Mouse (Mus musculus) megakaryocyte-erythroid progenitor cell, adult 5-6 weeks (primary cell): Measurements from ENCODE around the gene Rimkla. TPM values are rescaled to one million over a fixed set of nuclear protein-coding genes. Genes with fewer than 3 reads are reported as not detected.

Experiments used
- ATAC-seq: replicated peaks from 2 replicates; pipeline ENCODE4 v1.8.0; 2016; ENCODE audit warnings: mild to moderate bottlenecking, inconsistent platforms; ENCODE audit not compliant: severe bottlenecking, poor library complexity, low FRiP score, low TSS enrichment
- total RNA-seq, 2 experiments: library from RNA; stranded (forward) in 1 of 2; stranded (reverse) in 1 of 2; fragments of 200-1000, 215-1000 nt in 1 of 2; fragments of >200 nt in 1 of 2; fragmentation: Nextera tagmentation in 1 of 2; gene quantifications; 2 replicates each; pipeline ENCODE4 v1.2.3; 2014 to 2017

Gene Rimkla
- total RNA-seq, 2 experiments from 2014 or later, result not detected

DNA sequence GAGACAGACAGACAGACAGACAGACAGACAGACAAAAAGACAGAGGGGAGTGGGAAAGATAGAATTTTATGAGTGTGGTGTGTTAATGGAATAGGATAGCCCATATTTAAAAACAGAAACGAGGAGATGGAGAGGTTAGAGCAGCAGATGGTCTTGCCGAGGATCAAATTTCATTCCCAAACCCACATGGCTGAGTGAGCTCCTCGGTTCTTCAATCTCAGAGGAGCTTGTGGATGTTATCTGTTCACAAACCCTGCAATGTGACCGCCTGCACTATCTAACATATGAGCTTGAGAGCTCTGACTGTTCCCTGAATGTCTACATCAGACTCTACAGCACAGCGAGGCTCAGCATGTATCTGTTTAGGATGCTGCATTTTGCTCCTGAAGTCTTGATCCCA lies 19.3 kb downstream of the Rimkla start:
- no peak for ATAC-seq

- no peak for ATAC-seq
Measured at GRCm38 (mm10) chr4:119472545-119472944, 19.9 kb downstream of the Rimkla start.

DNA sequence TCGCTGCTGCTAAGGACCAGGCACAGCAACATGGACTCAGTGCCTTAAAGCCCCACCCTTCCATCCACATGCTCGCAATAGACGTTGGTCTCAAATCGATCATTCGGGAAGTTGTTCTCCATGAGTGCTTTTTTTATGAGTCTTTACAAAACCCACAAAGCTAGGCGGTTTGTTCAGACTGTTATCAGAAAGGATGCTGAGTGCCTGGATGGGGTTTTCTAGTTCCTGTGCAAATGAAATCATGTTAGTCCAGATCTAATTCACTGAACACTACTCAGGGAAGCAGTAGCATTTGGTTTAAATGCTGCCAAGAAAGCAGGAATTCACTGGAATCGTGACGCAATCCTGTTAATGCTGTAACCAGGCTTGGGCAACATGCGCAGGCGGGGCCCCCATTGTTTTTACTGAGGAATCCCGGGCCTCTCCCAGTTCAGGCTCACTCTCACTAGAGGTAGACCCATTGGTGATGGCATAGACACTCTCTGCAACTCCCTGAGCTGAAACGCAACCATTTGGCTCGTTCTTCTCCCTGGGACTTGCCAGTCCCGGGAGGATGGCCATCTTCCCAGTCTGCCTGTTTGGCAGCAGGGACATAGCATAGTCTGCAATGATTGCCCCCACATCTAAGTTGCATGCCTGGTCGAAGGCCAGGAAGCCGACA lies 24.6 kb downstream of the Rimkla start:
- no peak for ATAC-seq

GRCm38 (mm10) chr4:119465841-119466240 lies 26.6 kb downstream of the Rimkla start:
- ATAC-seq, result no peak

DNA sequence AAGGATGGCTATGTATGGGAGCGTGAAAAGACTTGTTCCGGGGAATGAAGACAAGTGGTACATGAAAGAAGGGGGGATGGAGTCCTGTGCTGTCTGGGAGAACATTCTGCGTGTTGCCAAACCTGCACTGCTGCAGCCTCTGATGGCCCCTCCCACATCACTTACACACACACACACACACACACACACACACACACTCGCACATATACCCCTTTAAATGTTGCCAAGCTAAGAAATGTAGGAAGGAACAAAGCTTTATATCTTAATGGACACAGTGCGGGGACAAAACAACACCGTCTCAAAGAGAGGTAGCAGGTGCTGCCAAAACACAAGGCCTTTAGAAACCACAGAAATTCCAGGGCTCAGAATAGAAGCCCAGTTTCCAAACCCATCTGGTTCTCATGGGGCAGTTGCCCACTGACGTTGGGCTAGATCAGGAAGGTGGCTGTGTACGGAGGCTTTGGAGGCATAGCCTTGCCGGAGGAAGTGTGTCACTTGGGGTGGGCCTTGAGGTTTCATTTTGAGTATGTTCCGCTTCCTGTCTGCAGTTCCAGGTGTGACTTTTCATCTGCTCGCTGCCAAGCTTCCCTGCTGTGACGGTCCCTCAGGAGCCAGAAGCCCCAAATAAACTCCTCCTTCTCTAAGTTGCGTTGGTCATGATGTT lies 28.5 kb downstream of the Rimkla start:
- no peak for ATAC-seq

DNA sequence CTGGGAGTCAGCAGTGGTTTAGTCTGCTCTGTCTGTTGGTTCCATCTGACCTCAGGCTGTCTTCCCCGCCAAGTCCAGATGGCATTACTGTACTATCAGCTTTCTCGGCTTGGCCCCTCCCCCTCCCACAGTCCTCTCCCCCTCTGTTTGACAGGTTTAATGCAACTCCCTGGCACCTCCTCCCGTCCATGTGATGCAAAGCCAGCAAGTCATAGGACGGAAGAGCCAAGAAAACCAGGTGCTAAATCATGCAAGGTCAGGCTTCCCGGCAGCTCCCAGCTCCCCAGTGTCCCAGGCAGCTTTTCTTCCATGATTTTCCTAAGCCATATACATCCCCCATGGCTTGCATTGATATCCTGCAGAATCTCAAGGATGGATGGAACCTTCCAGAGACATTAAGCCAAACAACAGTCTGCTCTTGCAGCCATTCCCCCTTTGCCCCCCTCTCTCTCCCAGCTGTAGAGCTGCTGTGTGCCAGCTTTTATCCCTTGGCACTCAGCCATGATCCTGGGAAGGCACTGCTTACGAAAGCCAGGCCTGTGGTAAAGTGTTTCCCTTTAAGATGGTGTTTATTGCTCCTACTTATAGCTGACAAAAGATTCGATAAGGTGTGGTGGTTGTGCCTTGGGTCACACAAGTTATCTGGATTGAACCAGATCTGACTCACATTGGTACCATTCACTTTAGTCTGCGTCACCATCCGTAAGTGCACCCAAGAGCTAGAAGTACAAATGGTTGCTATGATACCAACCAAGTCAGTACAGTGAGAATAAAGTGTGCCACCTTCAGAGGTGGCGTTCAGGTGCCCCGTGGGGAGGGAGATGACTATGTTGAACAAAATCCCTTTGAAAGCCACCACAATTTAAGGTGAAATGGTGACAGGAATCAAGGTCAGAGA lies 29.3 kb downstream of the Rimkla start:
- ATAC-seq, result no peak

GRCm38 (mm10) chr4:119462457-119462856 lies 30.0 kb downstream of the Rimkla start:
- no peak for ATAC-seq

GRCm38 (mm10) chr4:119460728-119461141 lies 31.7 kb downstream of the Rimkla start:
- ATAC-seq, result no peak

DNA sequence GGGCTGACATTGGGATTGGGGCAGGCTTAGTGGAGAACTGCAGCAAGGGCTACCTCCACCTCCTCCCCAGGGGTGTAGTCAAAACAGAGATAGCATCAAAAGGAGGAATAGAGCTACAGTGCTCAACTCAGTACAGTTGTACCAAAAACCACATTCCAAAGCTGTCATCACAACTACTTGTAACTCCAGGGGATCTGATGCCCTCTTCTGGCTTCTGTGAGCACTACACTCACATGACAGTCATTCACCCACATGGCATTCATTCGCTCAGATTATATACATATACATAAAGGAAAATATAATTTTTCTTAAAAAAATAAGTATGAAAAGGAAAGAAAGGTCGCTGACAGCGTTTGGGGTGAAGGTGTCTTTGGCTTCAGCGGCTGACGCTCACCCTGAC lies 32.1 kb downstream of the Rimkla start:
- peak; percentile 61 for ATAC-seq

DNA sequence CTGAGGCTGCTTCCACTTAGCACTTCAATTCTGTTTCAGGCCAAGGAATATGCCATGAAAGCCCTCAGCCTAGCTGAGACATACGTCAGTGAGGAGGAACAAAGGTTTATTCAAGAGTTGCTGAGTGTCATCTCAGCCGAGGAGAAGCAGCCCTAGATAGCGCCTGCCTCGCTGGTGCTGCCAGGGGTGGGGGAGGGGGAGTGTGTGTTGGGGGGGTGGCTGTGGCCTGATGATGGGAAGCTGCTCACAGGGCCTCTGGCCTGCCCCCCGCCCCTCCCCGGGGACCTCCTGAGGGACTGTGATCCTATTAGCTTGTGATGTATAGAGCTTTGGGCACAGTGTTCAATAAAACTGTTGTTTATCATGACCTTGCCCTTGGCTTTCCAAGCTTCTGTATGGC lies 38.9 kb downstream of the Rimkla start:
- ATAC-seq, result no peak

- no peak for ATAC-seq
Measured at GRCm38 (mm10) chr4:119453128-119453527, 39.3 kb downstream of the Rimkla start.

GRCm38 (mm10) chr4:119450436-119450835 lies 42.0 kb downstream of the Rimkla start:
- no peak for ATAC-seq

DNA sequence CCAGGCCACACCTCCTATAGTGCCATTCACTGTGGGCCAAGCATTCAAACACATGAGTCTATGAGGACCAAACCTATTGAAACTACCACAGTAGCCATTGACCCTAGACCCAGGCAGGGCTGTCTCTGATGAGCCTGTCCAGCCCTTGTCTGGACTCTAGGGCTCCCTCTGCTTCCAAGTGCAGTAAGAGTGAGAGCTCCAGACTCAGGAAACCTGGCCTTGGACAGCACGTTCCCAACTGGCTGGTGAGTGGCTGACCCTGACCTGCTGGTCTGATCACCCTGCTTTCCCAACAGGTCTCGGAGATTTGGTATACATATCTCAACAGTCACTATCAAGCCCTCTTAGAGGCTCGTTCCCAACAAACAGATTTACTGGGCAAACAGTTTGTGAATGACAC lies 44.6 kb downstream of the Rimkla start:
- ATAC-seq, result no peak

GRCm38 (mm10) chr4:119447261-119447660 lies 45.2 kb downstream of the Rimkla start:
- no peak for ATAC-seq

DNA sequence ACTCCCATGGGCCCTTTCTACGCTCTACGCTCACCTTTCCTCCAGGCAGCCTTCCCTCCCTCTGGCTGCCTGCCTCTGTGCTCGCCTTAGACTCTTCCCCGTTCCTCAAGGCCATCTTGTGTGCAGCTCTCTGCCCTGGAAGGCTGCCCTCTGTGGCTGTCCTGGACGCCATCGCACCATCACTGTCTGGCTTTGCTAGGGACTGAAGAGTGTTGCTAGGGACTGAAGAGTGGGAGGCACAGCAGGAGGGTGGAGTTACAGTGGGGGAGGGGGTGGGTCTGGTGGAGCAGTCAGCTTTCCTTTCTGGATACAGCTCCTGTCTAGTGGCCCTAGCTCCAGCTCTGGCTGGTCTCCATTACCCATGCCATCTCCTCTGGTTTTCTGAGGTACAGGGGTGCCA lies 49.9 kb downstream of the Rimkla start:
- no peak for ATAC-seq

GRCm38 (mm10) chr4:119441836-119442235 lies 50.6 kb downstream of the Rimkla start:
- 0 out of 2 replicates have a peak, but pooled peaks have one; percentile 49 for ATAC-seq

GRCm38 (mm10) chr4:119437936-119438335 lies 54.5 kb downstream of the Rimkla start:
- no peak for ATAC-seq

GRCm38 (mm10) chr4:119430678-119431077 lies 61.8 kb downstream of the Rimkla start:
- ATAC-seq, result peak; percentile 49; the same call in 1 of the 2 replicates

GRCm38 (mm10) chr4:119427680-119428079 lies 64.7 kb downstream of the Rimkla start:
- ATAC-seq, result peak; percentile 93

DNA sequence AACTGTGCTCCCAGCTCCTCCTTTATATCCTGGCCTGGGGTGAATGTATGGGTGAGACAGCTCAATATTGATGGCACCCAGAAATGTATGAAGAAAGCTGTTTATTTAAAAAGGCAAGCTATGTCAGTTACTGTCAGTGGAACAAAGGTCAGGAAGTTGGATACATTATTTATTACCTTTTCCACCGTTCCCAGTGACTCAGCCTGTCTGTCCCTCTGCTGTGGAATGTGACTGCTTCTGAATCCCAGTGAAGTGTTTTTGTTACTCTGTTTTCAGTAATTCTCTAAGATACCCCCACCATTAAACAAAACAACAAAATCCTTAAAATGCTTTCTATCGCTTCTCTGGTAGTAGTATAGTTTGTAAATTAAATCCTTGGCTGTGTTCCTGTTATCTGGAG lies 66.8 kb downstream of the Rimkla start:
- ATAC-seq, result no peak
